Mouse (Mus musculus) kidney, adult 2 months (tissue): ENCODE results near the gene 1810062G17Rik.

ENCODE experiments used
- CTCF ChIP-seq: fragments of 200-500 bp; conservative IDR thresholded peaks from 2 replicates; pipeline ENCODE4 v1.5.1; 2011; ENCODE audit warnings: low read depth, mild to moderate bottlenecking, control low read depth, low read length, moderate library complexity, mixed read lengths; ENCODE audit not compliant: insufficient read depth, insufficient read length
- POLR2A ChIP-seq: fragments of 200-500 bp; IDR thresholded peaks from one replicate; pipeline ENCODE4 v1.6.1; 2011; ENCODE audit warnings: low read depth, low read length, control low read depth

- TF ChIP-seq CTCF (no peak), POLR2A (no peak)
Measured at GRCm38 (mm10) chr3:36446506-36446905, 29.2 kb upstream of the 1810062G17Rik start.
